Mouse (Mus musculus) ovary, adult 18-20 months (tissue): Measurements from ENCODE around the gene Ffar2.

Source experiments
- DNase-seq: peaks from one replicate; pipeline ENCODE4 v3.0.0; 2022; ENCODE audit warnings: low spot score, mixed read lengths

The Ffar2 gene

GRCm38 (mm10) chr7:30769236-30769635, 54.3 kb downstream of the Ffar2 start:
- no peak for DNase-seq
